10 mouse cellular contexts compared by ENCODE assay signal in the genomic region with DNA sequence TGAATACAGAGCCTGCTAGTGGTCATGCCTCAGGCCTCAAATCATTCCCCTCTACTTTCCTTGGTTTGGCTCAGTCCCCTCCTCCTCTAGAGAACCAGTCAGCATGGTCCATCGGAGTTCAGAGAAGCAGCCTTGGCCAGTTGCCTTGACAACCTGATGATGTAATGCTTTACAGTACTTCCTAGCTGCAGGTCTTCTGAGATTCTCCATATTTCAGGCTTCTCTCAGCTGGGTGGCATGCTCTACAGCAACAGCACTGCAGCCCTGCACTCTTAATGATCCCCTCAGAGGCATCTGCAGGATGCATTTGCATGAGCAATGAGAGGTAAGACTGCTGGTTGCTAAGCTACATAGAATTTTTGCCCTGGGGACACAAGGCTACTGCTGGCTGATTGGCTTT.
DNase-seq lines count a peak whose midpoint lies in the region; ATAC-seq lines count a peak whose summit lies in the region.
"Had no signal": no experiment of that assay in that cellular context is flagged by ENCODE, and none has a peak within 500 bp of the region (broad histone marks: within the 10 kb centered on the region; RNA-seq: fewer than 3 reads in every experiment).

No protein-coding gene starts in this region.

- H3K27me3 ChIP-seq in hindbrain, embryonic 10.5 days (ENCODE audit: insufficient read depth, poor library complexity, severe bottlenecking), result no peaks in the 10 kb centered on the region
- H3K27me3 ChIP-seq in neural tube, embryonic 11.5 days (ENCODE audit: control insufficient read depth, insufficient read depth, low read length), result no peaks in the 10 kb centered on the region
- H3K27me3 ChIP-seq: CH12.LX had no signal

- DNase-seq in layer of hippocampus, adult 11-12 months (ENCODE audit: low spot score), result peak; percentile 39
- no peak for DNase-seq in layer of hippocampus, adult 9-10 months (ENCODE audit: low spot score)
- peak; percentile 47 for DNase-seq in hindbrain, embryonic 10.5 days (ENCODE audit: low spot score)
- peak; percentile 37 for DNase-seq in left cerebral cortex, adult 11 months (ENCODE audit: low spot score)
- peak; percentile 64 for DNase-seq in neural tube, embryonic 11.5 days (ENCODE audit: low spot score)
- DNase-seq in gastrocnemius, postnatal 25 days, result no peak
- DNase-seq in thymus, postnatal 25 days, result no peak
- DNase-seq in spleen, postnatal 14 days (ENCODE audit: low spot score in 2 of 2), result no peak

- no peaks in the 10 kb centered on the region for H3K9me3 ChIP-seq in hindbrain, embryonic 10.5 days
- no peaks in the 10 kb centered on the region for H3K9me3 ChIP-seq in neural tube, embryonic 11.5 days (ENCODE audit: control insufficient read depth, low read length)

- H3K4me2 ChIP-seq in neural tube, embryonic 11.5 days (ENCODE audit: low read depth), result no peak overlapping the region

- no peaks in the 10 kb centered on the region for H3K36me3 ChIP-seq in hindbrain, embryonic 10.5 days
- no peaks in the 10 kb centered on the region for H3K36me3 ChIP-seq in neural tube, embryonic 11.5 days (ENCODE audit: control insufficient read depth, insufficient read depth, low read length)

- H3K4me1 ChIP-seq in hindbrain, embryonic 10.5 days (replicated peaks), result peaks cover 21% of the 10 kb centered on the region
- peaks cover 7% of the 10 kb centered on the region; the same call in 1 of the 2 replicates for H3K4me1 ChIP-seq in neural tube, embryonic 11.5 days (ENCODE audit: control insufficient read depth, insufficient read depth, low read length)

- H3K27ac ChIP-seq in hindbrain, embryonic 10.5 days, result peak overlapping the region; percentile 66
- H3K27ac ChIP-seq in neural tube, embryonic 11.5 days (ENCODE audit: low read depth, low read length), result peak overlapping the region; percentile 42; the same call in 1 of the 2 replicates
- H3K27ac ChIP-seq: macrophage had no signal

- WGBS in hindbrain, embryonic 10.5 days, result 5% methylated on average over 1 of the region's 1 CpGs
- WGBS in neural tube, embryonic 11.5 days, result 15% methylated on average over 1 of the region's 1 CpGs

- no peak overlapping the region for H3K9ac ChIP-seq in neural tube, embryonic 11.5 days (ENCODE audit: low read length)

- peak; percentile 94 for ATAC-seq in neural tube, embryonic 11.5 days (ENCODE audit: insufficient read depth, low FRiP score, low TSS enrichment)

- H3K4me3 ChIP-seq in hindbrain, embryonic 10.5 days, result no peak overlapping the region
- H3K4me3 ChIP-seq in neural tube, embryonic 11.5 days (ENCODE audit: low read depth, low read length), result no peak overlapping the region

Comparison
In these comparisons a context has a peak if more than half of its experiments do, and no peak if none do; other contexts are left out.
1. DNase-seq: peak in layer of hippocampus, adult 11-12 months (single experiment), hindbrain, embryonic 10.5 days (single experiment), left cerebral cortex, adult 11 months (single experiment) and neural tube, embryonic 11.5 days (single experiment); none in layer of hippocampus, adult 9-10 months (single experiment), gastrocnemius, postnatal 25 days (single experiment), thymus, postnatal 25 days (single experiment) and spleen, postnatal 14 days (0 of 2).